30 mouse cellular contexts compared by ENCODE assay signal in the genomic region with DNA sequence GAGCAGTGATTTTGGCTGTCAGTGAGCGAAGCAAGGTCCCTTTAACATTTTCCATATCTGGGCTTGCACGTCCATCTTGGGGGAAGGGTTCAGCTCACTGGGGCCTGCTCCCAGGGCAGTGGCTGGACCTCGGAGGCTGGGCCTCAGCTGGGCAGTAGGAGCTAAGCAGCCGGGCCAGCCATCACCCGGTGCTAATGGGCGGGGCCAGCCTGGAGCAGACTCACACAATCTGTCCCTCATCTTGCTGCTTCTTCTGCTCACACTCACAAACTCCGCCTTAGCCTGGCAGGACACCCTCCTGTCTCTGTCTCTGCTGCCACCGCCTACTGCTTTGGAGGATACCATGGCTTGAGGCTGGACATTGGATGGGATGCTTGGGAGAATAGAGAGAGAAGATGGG. TPM values are rescaled to one million over a fixed set of nuclear protein-coding genes. Genes with fewer than 3 reads are reported as not detected.
A peak's percentile ranks its signal among the peaks of the same experiment; 100 is the strongest.
DNase-seq lines count a peak whose midpoint lies in the region; ATAC-seq lines count a peak whose summit lies in the region.
"Had no signal": no experiment of that assay in that cellular context is flagged by ENCODE, and none has a peak within 500 bp of the region (broad histone marks: within the 10 kb centered on the region; RNA-seq: fewer than 3 reads in every experiment).

No protein-coding gene starts in this region.

- peaks cover 68% of the 10 kb centered on the region for H3K4me1 ChIP-seq in hindbrain, embryonic 12.5 days
- peaks cover 25% of the 10 kb centered on the region for H3K4me1 ChIP-seq in hindbrain, embryonic 16.5 days (ENCODE audit: control insufficient read depth, insufficient read depth, low read depth, low read length)
- H3K4me1 ChIP-seq in kidney, embryonic 15.5 days: peaks cover 30% of the 10 kb centered on the region

- H3K9ac ChIP-seq in hindbrain, embryonic 12.5 days: no peak overlapping the region
- H3K9ac ChIP-seq in hindbrain, embryonic 16.5 days (ENCODE audit: low read depth, low read length): no peak overlapping the region
- H3K9ac ChIP-seq in kidney, embryonic 15.5 days: no peak overlapping the region
- H3K9ac ChIP-seq: embryonic facial prominence, embryonic 12.5 days; hindbrain, embryonic 15.5 days had no signal

- H3K4me3 ChIP-seq in hindbrain, embryonic 12.5 days: no peak overlapping the region
- H3K4me3 ChIP-seq in hindbrain, embryonic 16.5 days (ENCODE audit: low read length): no peak overlapping the region
- no peak overlapping the region for H3K4me3 ChIP-seq in kidney, embryonic 15.5 days (replicated peaks)
- H3K4me3 ChIP-seq: embryonic facial prominence, embryonic 12.5 days; erythroblast, embryonic 14.5 days; hindbrain, embryonic 15.5 days; myocyte had no signal

- H3K9me3 ChIP-seq in hindbrain, embryonic 12.5 days (replicated peaks): no peaks in the 10 kb centered on the region
- no peaks in the 10 kb centered on the region for H3K9me3 ChIP-seq in hindbrain, embryonic 16.5 days (ENCODE audit: control insufficient read depth, low read length)
- no peaks in the 10 kb centered on the region for H3K9me3 ChIP-seq in kidney, embryonic 15.5 days (replicated peaks)
- H3K9me3 ChIP-seq: embryonic facial prominence, embryonic 12.5 days; hindbrain, embryonic 15.5 days had no signal

- 0 out of 2 replicates have a peak overlapping the region, but pooled peaks have one; percentile 35 for H3K27ac ChIP-seq in hindbrain, embryonic 12.5 days
- no peak overlapping the region for H3K27ac ChIP-seq in hindbrain, embryonic 16.5 days (ENCODE audit: low read depth, low read length)
- no peak overlapping the region for H3K27ac ChIP-seq in kidney, embryonic 15.5 days
- H3K27ac ChIP-seq: embryonic facial prominence, embryonic 12.5 days had no signal

- ATAC-seq in hindbrain, embryonic 12.5 days (ENCODE audit: low FRiP score): no peak
- no peak for ATAC-seq in hindbrain, embryonic 16.5 days
- no peak for ATAC-seq in kidney, embryonic 15.5 days (replicated peaks; ENCODE audit: low FRiP score)
- ATAC-seq: CD4-positive, CD25-positive, alpha-beta regulatory T cell, adult 4 months; forebrain, embryonic 14.5 days; intestine, postnatal 0 days; lung, postnatal 0 days had no signal

- H3K27me3 ChIP-seq in hindbrain, embryonic 12.5 days: no peaks in the 10 kb centered on the region
- no peaks in the 10 kb centered on the region for H3K27me3 ChIP-seq in hindbrain, embryonic 16.5 days (replicated peaks; ENCODE audit: control insufficient read depth, insufficient read depth, low read length)
- peaks cover 37% of the 10 kb centered on the region for H3K27me3 ChIP-seq in kidney, embryonic 15.5 days
- H3K27me3 ChIP-seq: hindbrain, embryonic 15.5 days had no signal

- peak; percentile 71 for DNase-seq in cerebellum, adult 11-12 months
- no peak for DNase-seq in cerebellum, postnatal 4 days (ENCODE audit: low spot score in 2 of 2)
- DNase-seq in R1 (ENCODE audit: low read depth, low spot score): peak; percentile 37
- peak; percentile 51 to 66 for DNase-seq in cerebellum, postnatal 36 days
- no peak for DNase-seq in gastrocnemius, adult 8-10 months (ENCODE audit: low spot score in 2 of 2)
- DNase-seq: adrenal gland, postnatal 10 days; gastrocnemius, postnatal 25 days; kidney, postnatal 10 days; left cerebral cortex, postnatal 4 days; liver; midbrain, embryonic 14.5 days; spleen, adult 18-20 months; thymus, postnatal 36 days had no signal

- 49% methylated on average over 8 of the region's 8 CpGs for WGBS in hindbrain, embryonic 12.5 days
- WGBS in hindbrain, embryonic 16.5 days: 61% methylated on average over 8 of the region's 8 CpGs
- WGBS in kidney, embryonic 15.5 days: 63% methylated on average over 8 of the region's 8 CpGs

- peaks cover 46% of the 10 kb centered on the region for H3K36me3 ChIP-seq in hindbrain, embryonic 12.5 days
- peaks cover 38% of the 10 kb centered on the region for H3K36me3 ChIP-seq in hindbrain, embryonic 16.5 days (ENCODE audit: control insufficient read depth, insufficient read depth, low read length)
- H3K36me3 ChIP-seq in kidney, embryonic 15.5 days: no peaks in the 10 kb centered on the region
- H3K36me3 ChIP-seq: embryonic facial prominence, embryonic 12.5 days had no signal

- H3K4me2 ChIP-seq in hindbrain, embryonic 12.5 days (replicated peaks): no peak overlapping the region
- no peak overlapping the region for H3K4me2 ChIP-seq in hindbrain, embryonic 16.5 days (ENCODE audit: low read length)
- H3K4me2 ChIP-seq in kidney, embryonic 15.5 days: no peak overlapping the region
- H3K4me2 ChIP-seq: embryonic facial prominence, embryonic 12.5 days; hindbrain, embryonic 15.5 days had no signal

RNA-seq across cellular contexts. Expression of a gene that starts 26.7 kb away (rescaled TPM):
- polyA plus RNA-seq in hindbrain, embryonic 12.5 days (2016; fragmentation: Nextera tagmentation; extraction: Ambion mirVana): not detected in 2 replicates
- polyA plus RNA-seq in hindbrain, embryonic 16.5 days (2015; fragmentation: Nextera tagmentation; extraction: Ambion mirVana): 0.14 TPM in 1 of 2 replicates, not detected in the other
- 14.1 and 16.3 TPM in 2 replicates for polyA plus RNA-seq in kidney, embryonic 15.5 days (2015; fragmentation: Nextera tagmentation; extraction: Ambion mirVana)
- total RNA-seq in gastrocnemius, adult 8-10 months (2022): not detected
- total RNA-seq: adrenal gland, postnatal 10 days; common myeloid progenitor, adult 5-6 weeks; gastrocnemius, postnatal 25 days; megakaryocyte progenitor cell, adult 5-6 weeks had no signal
- polyA plus RNA-seq: brain, embryonic 14.5 days; CD4-positive, CD25-positive, alpha-beta regulatory T cell, adult 4 months; embryonic facial prominence, embryonic 12.5 days; erythroblast, embryonic 14.5 days; forebrain, embryonic 14.5 days; heart, postnatal 0 days; hindbrain, embryonic 15.5 days; intestine, postnatal 0 days; liver, embryonic 16.5 days; midbrain, embryonic 14.5 days; myocyte; stomach, embryonic 14.5 days had no signal

Comparison
In these comparisons a context has a peak if more than half of its experiments do, and no peak if none do; other contexts are left out.
1. DNase-seq: peak in cerebellum, adult 11-12 months (single experiment), R1 (single experiment) and cerebellum, postnatal 36 days (2 of 2); none in cerebellum, postnatal 4 days (0 of 2) and gastrocnemius, adult 8-10 months (0 of 2).
2. RNA of a gene that starts 26.7 kb away (polyA plus RNA-seq): 14.1 to 16.3 TPM in kidney, embryonic 15.5 days; not detected in hindbrain, embryonic 12.5 days and 0.14 TPM in hindbrain, embryonic 16.5 days; every median in the first group is over 10 times any median in the second.